Mouse (Mus musculus) hindbrain, embryonic 12.5 days (tissue): ENCODE data around the gene Frmd4a. TPM values are rescaled to one million over a fixed set of nuclear protein-coding genes. Genes with fewer than 3 reads are reported as not detected.

Experiments
- ATAC-seq: fragments of 200-750 bp; cut with Nextera tagmentation; 2 replicates; pipeline ENCODE4 v1.8.0; 2017; ENCODE audit warnings: moderate TSS enrichment; ENCODE audit not compliant: low FRiP score
- H3K27ac ChIP-seq: fragments of 300-500 bp; sonication (generic); 2 replicates; pipeline ENCODE4 v1.5.1; 2016; ENCODE audit warnings: mild to moderate bottlenecking
- H3K27me3 ChIP-seq: fragments of 300-500 bp; sonication (generic); 2 replicates; pipeline ENCODE4 v1.6.1; 2016; ENCODE audit warnings: mild to moderate bottlenecking
- H3K36me3 ChIP-seq: fragments of 300-500 bp; sonication (generic); 2 replicates; pipeline ENCODE4 v1.6.1; 2016; ENCODE audit warnings: mild to moderate bottlenecking
- H3K4me1 ChIP-seq: fragments of 300-500 bp; sonication (generic); 2 replicates; pipeline ENCODE4 v1.6.1; 2016
- H3K4me2 ChIP-seq: fragments of 300-500 bp; sonication (generic); replicated peaks from 2 replicates; pipeline ENCODE4 v1.6.1; 2016; ENCODE audit warnings: mild to moderate bottlenecking
- H3K4me3 ChIP-seq: fragments of 300-500 bp; sonication (generic); 2 replicates; pipeline ENCODE4 v1.5.1; 2016; ENCODE audit warnings: mild to moderate bottlenecking
- H3K9ac ChIP-seq: fragments of 300-500 bp; sonication (generic); 2 replicates; pipeline ENCODE4 v1.6.1; 2016; ENCODE audit warnings: mild to moderate bottlenecking, moderate library complexity
- H3K9me3 ChIP-seq: fragments of 300-500 bp; sonication (generic); replicated peaks from 2 replicates; pipeline ENCODE4 v1.6.1; 2016; ENCODE audit warnings: mild to moderate bottlenecking
- WGBS: fragments of 180-500 bp; shearing (Covaris S2); methylation state at CpG from one replicate; pipeline ENCODE4 v1.1.7; 2016; 5-methylcytosine and 5-hydroxymethylcytosine counted together
- polyA plus RNA-seq: library from polyadenylated mRNA; unstranded; fragments of >200 nt; fragmentation: Nextera tagmentation; extraction: Ambion mirVana; gene quantifications from 2 replicates; pipeline ENCODE4 v1.2.1, GENCODE M21; 2016

The Frmd4a gene
- polyA plus RNA-seq, 1 experiment from 2014 or later: 69.6 TPM

DNA sequence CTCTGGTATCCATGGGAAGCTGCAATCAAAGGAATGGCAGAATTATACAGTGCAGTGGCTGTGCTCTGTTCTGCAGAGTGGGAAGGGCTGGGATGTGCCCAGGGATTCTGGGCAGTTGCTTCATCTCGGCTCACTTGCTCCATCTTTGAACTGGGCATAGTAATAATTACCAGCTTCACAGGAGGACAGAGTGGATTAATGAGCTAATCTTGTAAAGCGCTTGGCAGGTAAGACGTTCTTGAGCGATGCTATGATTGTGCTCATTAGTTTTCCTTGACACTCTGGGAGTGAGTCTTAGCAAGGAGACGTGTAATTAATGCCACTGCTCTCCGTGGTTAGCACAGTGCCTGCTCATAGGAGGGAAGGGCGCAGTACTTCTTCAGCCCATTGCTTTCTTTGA lies 54.3 kb downstream of the Frmd4a start:
- 62% methylated on average over 7 of the region's 7 CpGs for WGBS
- Histone ChIP-seq H3K4me1 (0 out of 2 replicates have a peak, but pooled peaks cover 3% of the 10 kb centered on the region), H3K27me3 (no peaks in the 10 kb centered on the region), H3K4me3 (no peak overlapping the region), H3K27ac (no peak overlapping the region), H3K9me3 (no peaks in the 10 kb centered on the region), H3K9ac (no peak overlapping the region), H3K36me3 (no peaks in the 10 kb centered on the region), H3K4me2 (no peak overlapping the region)
- ATAC-seq: peak; percentile 68

DNA sequence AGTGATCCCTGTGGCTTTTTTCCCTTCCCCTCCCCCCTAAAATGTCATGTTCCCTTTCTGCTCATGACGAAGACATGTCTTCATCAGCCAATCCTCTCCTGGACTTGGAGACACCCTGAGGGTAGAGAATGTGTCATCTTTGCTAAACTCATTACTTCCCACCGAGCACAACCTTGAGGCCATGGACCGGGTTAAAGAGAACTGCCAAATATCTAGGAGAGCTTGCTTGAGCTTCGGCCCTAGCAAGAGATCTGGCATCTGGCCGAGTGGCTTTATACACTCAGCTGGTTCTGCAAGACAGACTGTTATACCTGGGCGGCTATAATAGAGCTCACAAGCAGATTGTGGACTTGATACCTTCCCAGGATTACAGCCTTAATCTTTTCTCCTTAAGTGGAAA lies 66.4 kb downstream of the Frmd4a start:
- Histone ChIP-seq H3K27me3 (no peaks in the 10 kb centered on the region), H3K4me3 (no peak overlapping the region), H3K4me1 (no peaks in the 10 kb centered on the region)

GRCm38 (mm10) chr2:4097601-4098000 lies 80.1 kb downstream of the Frmd4a start:
- Histone ChIP-seq H3K4me3 (no peak overlapping the region), H3K36me3 (no peaks in the 10 kb centered on the region), H3K27ac (no peak overlapping the region), H3K27me3 (no peaks in the 10 kb centered on the region), H3K9ac (no peak overlapping the region), H3K9me3 (no peaks in the 10 kb centered on the region), H3K4me1 (peaks cover 15% of the 10 kb centered on the region), H3K4me2 (no peak overlapping the region)
- WGBS: 87% methylated on average over 1 of the region's 1 CpGs
- no peak for ATAC-seq

More for the DNA sequence above, 66.4 kb downstream of the Frmd4a start:
- Histone ChIP-seq H3K9ac (no peak overlapping the region), H3K9me3 (no peaks in the 10 kb centered on the region), H3K4me2 (no peak overlapping the region), H3K36me3 (no peaks in the 10 kb centered on the region), H3K27ac (no peak overlapping the region)
- no peak for ATAC-seq
- WGBS: 70% methylated on average over 6 of the region's 6 CpGs

- Histone ChIP-seq H3K4me1 (peaks cover 15% of the 10 kb centered on the region), H3K27me3 (no peaks in the 10 kb centered on the region), H3K36me3 (no peaks in the 10 kb centered on the region), H3K4me2 (no peak overlapping the region), H3K9me3 (no peaks in the 10 kb centered on the region), H3K4me3 (no peak overlapping the region), H3K9ac (no peak overlapping the region), H3K27ac (0 out of 2 replicates have a peak overlapping the region, but pooled peaks have one; percentile 66)
- WGBS: 46% methylated on average over 8 of the region's 8 CpGs
- ATAC-seq: peak; percentile 82
These were observed 81.6 kb downstream of the Frmd4a start for GRCm38 (mm10) chr2:4098948-4099776.

DNA sequence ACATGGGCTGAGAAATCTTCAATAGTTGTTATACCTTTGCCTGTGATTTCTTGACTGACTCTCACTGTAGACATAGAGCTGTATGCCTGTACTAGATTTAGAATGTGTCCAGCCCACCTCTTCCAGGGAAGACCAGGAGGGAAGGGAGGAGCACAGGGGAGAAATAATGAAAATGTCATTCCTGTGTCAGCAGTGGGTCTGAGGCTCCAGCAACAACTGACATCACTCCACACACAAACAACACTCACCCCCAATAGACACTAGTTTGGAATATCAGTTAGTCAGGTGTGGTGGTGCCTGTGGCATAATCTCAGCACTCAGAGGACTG lies 82.2 kb downstream of the Frmd4a start:
- H3K9ac ChIP-seq: no peak overlapping the region
- H3K4me3 ChIP-seq: no peak overlapping the region
- H3K4me1 ChIP-seq: peaks cover 15% of the 10 kb centered on the region
- H3K27ac ChIP-seq: peak overlapping the region; percentile 66; the same call in 1 of the 2 replicates
- no peaks in the 10 kb centered on the region for H3K27me3 ChIP-seq
- no peak; the same call in 1 of the 2 replicates for ATAC-seq
- H3K9me3 ChIP-seq: no peaks in the 10 kb centered on the region
- H3K4me2 ChIP-seq: no peak overlapping the region
- H3K36me3 ChIP-seq: no peaks in the 10 kb centered on the region

- WGBS: 81% methylated on average over 2 of the region's 2 CpGs
- no peaks in the 10 kb centered on the region for H3K27me3 ChIP-seq
- ATAC-seq: no peak
These were observed 83.9 kb downstream of the Frmd4a start for GRCm38 (mm10) chr2:4101370-4101769.

DNA sequence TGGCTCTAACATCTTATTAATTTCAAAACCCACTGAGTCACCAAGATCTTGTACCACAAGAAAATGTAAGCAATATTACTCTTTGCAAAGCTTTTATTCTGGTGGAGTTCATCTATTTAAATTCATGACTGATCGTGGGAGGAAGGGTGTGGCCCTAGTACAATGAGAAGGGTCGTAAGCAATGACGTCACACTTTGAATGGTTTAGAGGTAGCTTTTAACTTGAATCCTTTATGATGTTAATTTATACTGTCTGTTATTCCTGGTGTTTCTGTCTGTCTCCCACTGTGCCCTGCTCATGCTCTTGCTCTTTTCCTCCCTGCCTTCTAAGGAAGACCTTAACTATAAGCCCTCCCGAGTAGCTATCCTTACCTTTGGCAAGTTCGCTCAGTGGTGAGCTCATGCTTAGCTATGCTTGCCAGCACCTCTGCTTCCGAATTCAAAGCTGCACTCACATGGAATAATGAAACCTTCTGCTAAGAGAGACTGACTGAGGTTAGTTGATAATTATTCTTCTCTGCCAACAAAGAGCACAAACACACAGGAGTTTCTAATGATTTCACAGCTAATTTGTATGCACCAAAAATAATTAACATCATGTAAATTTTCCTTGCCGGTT lies 95.9 kb downstream of the Frmd4a start:
- H3K4me1 ChIP-seq: no peaks in the 10 kb centered on the region
- H3K4me3 ChIP-seq: no peak overlapping the region
- no peaks in the 10 kb centered on the region for H3K9me3 ChIP-seq
- no peak for ATAC-seq
- WGBS: 64% methylated on average over 7 of the region's 7 CpGs
- no peak overlapping the region for H3K27ac ChIP-seq
- no peak overlapping the region for H3K4me2 ChIP-seq
- no peaks in the 10 kb centered on the region for H3K27me3 ChIP-seq
- no peaks in the 10 kb centered on the region for H3K36me3 ChIP-seq
- H3K9ac ChIP-seq: no peak overlapping the region

More at GRCm38 (mm10) chr2:4101370-4101769, 83.9 kb downstream of the Frmd4a start:
- Histone ChIP-seq H3K9ac (no peak overlapping the region), H3K36me3 (no peaks in the 10 kb centered on the region), H3K4me2 (no peak overlapping the region), H3K4me3 (no peak overlapping the region), H3K27ac (no peak overlapping the region), H3K4me1 (peaks cover 15% of the 10 kb centered on the region), H3K9me3 (no peaks in the 10 kb centered on the region)

- WGBS: 55% methylated on average over 9 of the region's 9 CpGs
- Histone ChIP-seq H3K9ac (no peak overlapping the region), H3K36me3 (no peaks in the 10 kb centered on the region), H3K4me1 (peaks cover 8% of the 10 kb centered on the region), H3K9me3 (no peaks in the 10 kb centered on the region), H3K4me3 (no peak overlapping the region), H3K27me3 (no peaks in the 10 kb centered on the region), H3K4me2 (no peak overlapping the region), H3K27ac (0 out of 2 replicates have a peak overlapping the region, but pooled peaks have one; percentile 6)
- peak; percentile 46 for ATAC-seq
These were observed 102.4 kb downstream of the Frmd4a start for GRCm38 (mm10) chr2:4119678-4120458.

DNA sequence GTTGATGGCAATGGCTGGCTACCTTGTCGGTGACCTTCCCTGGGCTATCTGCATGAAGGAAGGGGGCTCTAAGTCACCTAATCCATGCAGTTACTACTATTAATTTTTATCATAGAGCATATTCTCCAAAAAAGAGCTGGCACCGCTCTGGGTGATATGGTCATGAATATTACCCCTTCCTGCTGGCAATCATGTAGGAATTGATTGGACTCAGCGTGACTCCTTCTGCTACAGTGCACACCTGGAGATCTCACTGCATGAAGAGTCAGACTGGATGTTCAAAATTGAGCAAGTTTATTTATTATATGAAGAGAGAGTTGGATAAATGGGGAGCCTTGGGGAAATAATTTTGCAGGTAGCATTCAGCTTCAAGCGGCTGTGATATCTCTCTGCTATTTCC lies 113.7 kb downstream of the Frmd4a start:
- Histone ChIP-seq H3K36me3 (no peaks in the 10 kb centered on the region), H3K4me2 (no peak overlapping the region), H3K9ac (no peak overlapping the region), H3K4me1 (no peaks in the 10 kb centered on the region), H3K4me3 (no peak overlapping the region), H3K9me3 (no peaks in the 10 kb centered on the region), H3K27me3 (no peaks in the 10 kb centered on the region), H3K27ac (no peak overlapping the region)
- 89% methylated on average over 4 of the region's 4 CpGs for WGBS
- ATAC-seq: no peak

- Histone ChIP-seq H3K9ac (no peak overlapping the region), H3K4me3 (no peak overlapping the region), H3K9me3 (no peaks in the 10 kb centered on the region), H3K27me3 (no peaks in the 10 kb centered on the region), H3K36me3 (no peaks in the 10 kb centered on the region), H3K27ac (no peak overlapping the region), H3K4me2 (no peak overlapping the region), H3K4me1 (peaks cover 6% of the 10 kb centered on the region)
- WGBS: 83% methylated on average over 3 of the region's 3 CpGs
- ATAC-seq: no peak
These were observed 120.0 kb downstream of the Frmd4a start for GRCm38 (mm10) chr2:4137493-4137892.

GRCm38 (mm10) chr2:4142221-4142950 lies 124.9 kb downstream of the Frmd4a start:
- H3K36me3 ChIP-seq: no peaks in the 10 kb centered on the region
- no peaks in the 10 kb centered on the region for H3K27me3 ChIP-seq
- WGBS: 33% methylated on average over 4 of the region's 4 CpGs
- no peak overlapping the region for H3K9ac ChIP-seq
- H3K27ac ChIP-seq: no peak overlapping the region
- H3K9me3 ChIP-seq: no peaks in the 10 kb centered on the region
- no peak overlapping the region for H3K4me3 ChIP-seq
- peaks cover 8% of the 10 kb centered on the region for H3K4me1 ChIP-seq
- ATAC-seq: no peak
- no peak overlapping the region for H3K4me2 ChIP-seq

- no peaks in the 10 kb centered on the region for H3K27me3 ChIP-seq
- ATAC-seq: no peak
- H3K36me3 ChIP-seq: no peaks in the 10 kb centered on the region
- no peak overlapping the region for H3K4me2 ChIP-seq
- peaks cover 8% of the 10 kb centered on the region for H3K4me1 ChIP-seq
- no peaks in the 10 kb centered on the region for H3K9me3 ChIP-seq
- no peak overlapping the region for H3K4me3 ChIP-seq
- no peak overlapping the region for H3K9ac ChIP-seq
- 85% methylated on average over 4 of the region's 4 CpGs for WGBS
- H3K27ac ChIP-seq: no peak overlapping the region
These were observed 126.9 kb downstream of the Frmd4a start for GRCm38 (mm10) chr2:4144424-4144823.
